Mouse (Mus musculus) midbrain, embryonic 16.5 days (tissue): ENCODE measurements at regions not wholly inside any gene's neighbourhood (a gene's known extent, or its start where the extent isn't known, plus 50 kb on each side); places are given as distances from the start of the nearest gene placed in this dataset.

Source experiments
- ATAC-seq: fragments of 200-750 bp; cut with Nextera tagmentation; 2 replicates; pipeline ENCODE4 v1.8.0; 2017; ENCODE audit warnings: moderate TSS enrichment
- H3K27ac ChIP-seq: fragments of 300-500 bp; sonication (generic); 2 replicates; pipeline ENCODE4 v1.5.1; 2014; ENCODE audit warnings: mild to moderate bottlenecking, low read length, mixed read lengths
- H3K27me3 ChIP-seq: fragments of 300-500 bp; sonication (generic); 2 replicates; pipeline ENCODE4 v1.6.1; 2014; ENCODE audit warnings: low read depth, low read length, mixed read lengths; ENCODE audit not compliant: control insufficient read depth, insufficient read depth
- H3K36me3 ChIP-seq: fragments of 300-500 bp; sonication (generic); 2 replicates; pipeline ENCODE4 v1.6.1; 2014; ENCODE audit warnings: mild to moderate bottlenecking, low read length, moderate library complexity, mixed read lengths; ENCODE audit not compliant: control insufficient read depth, insufficient read depth
- H3K4me1 ChIP-seq: fragments of 300-500 bp; sonication (generic); 2 replicates; pipeline ENCODE4 v1.6.1; 2014; ENCODE audit warnings: mild to moderate bottlenecking, low read length, mixed read lengths; ENCODE audit not compliant: control insufficient read depth, insufficient read depth
- H3K4me2 ChIP-seq: fragments of 300-500 bp; sonication (generic); 2 replicates; pipeline ENCODE4 v1.6.1; 2014; ENCODE audit warnings: mild to moderate bottlenecking, low read length, mixed read lengths
- H3K4me3 ChIP-seq: fragments of 300-500 bp; sonication (generic); 2 replicates; pipeline ENCODE4 v1.5.1; 2014; ENCODE audit warnings: low read depth, mild to moderate bottlenecking, low read length, moderate library complexity, mixed read lengths
- H3K9ac ChIP-seq: fragments of 300-500 bp; sonication (generic); 2 replicates; pipeline ENCODE4 v1.6.1; 2014; ENCODE audit warnings: low read depth, low read length, mixed read lengths
- H3K9me3 ChIP-seq: fragments of 300-500 bp; sonication (generic); replicated peaks from 2 replicates; pipeline ENCODE4 v1.6.1; 2014; ENCODE audit warnings: mild to moderate bottlenecking, low read length, mixed read lengths; ENCODE audit not compliant: control insufficient read depth, poor library complexity, severe bottlenecking
- WGBS: fragments of 180-500 bp; shearing (Covaris S2); extraction: QIAGEN DNeasy Blood & Tissue Kit; methylation state at CpG from one replicate; pipeline ENCODE4 v1.1.7; 2014; 5-methylcytosine and 5-hydroxymethylcytosine counted together

GRCm38 (mm10) chr14:89405011-89405712, 934.0 kb upstream of the Pcdh20 start:
- Histone ChIP-seq H3K27me3 (no peaks in the 10 kb centered on the region), H3K4me2 (no peak overlapping the region), H3K9me3 (no peaks in the 10 kb centered on the region), H3K36me3 (no peaks in the 10 kb centered on the region), H3K4me1 (no peaks in the 10 kb centered on the region), H3K9ac (no peak overlapping the region), H3K27ac (no peak overlapping the region), H3K4me3 (no peak overlapping the region)
- 58% methylated on average over 3 of the region's 3 CpGs for WGBS
- ATAC-seq = no peak

- Histone ChIP-seq H3K4me2 (no peak overlapping the region), H3K27me3 (no peaks in the 10 kb centered on the region), H3K4me3 (no peak overlapping the region), H3K36me3 (no peaks in the 10 kb centered on the region), H3K9ac (no peak overlapping the region), H3K9me3 (no peaks in the 10 kb centered on the region), H3K4me1 (no peaks in the 10 kb centered on the region), H3K27ac (no peak overlapping the region)
- 24% methylated on average over 3 of the region's 3 CpGs for WGBS
- ATAC-seq = peak; percentile 58; the same call in 1 of the 2 replicates
These were observed 931.6 kb upstream of the Pcdh20 start for GRCm38 (mm10) chr14:89402568-89403339.

GRCm38 (mm10) chr14:89357050-89357749, 886.0 kb upstream of the Pcdh20 start:
- no peak overlapping the region for H3K4me2 ChIP-seq
- no peaks in the 10 kb centered on the region for H3K27me3 ChIP-seq
- H3K9me3 ChIP-seq = no peaks in the 10 kb centered on the region
- H3K36me3 ChIP-seq = no peaks in the 10 kb centered on the region
- 52% methylated on average over 5 of the region's 5 CpGs for WGBS
- H3K4me1 ChIP-seq = no peaks in the 10 kb centered on the region
- no peak overlapping the region for H3K27ac ChIP-seq
- ATAC-seq = no peak
- no peak overlapping the region for H3K4me3 ChIP-seq
- no peak overlapping the region for H3K9ac ChIP-seq

- no peak overlapping the region for H3K4me3 ChIP-seq
- ATAC-seq = no peak
- WGBS = 42% methylated on average over 4 of the region's 4 CpGs
These were observed 876.8 kb upstream of the Pcdh20 start for GRCm38 (mm10) chr14:89347972-89348371.

GRCm38 (mm10) chr14:89325116-89325515, 853.9 kb upstream of the Pcdh20 start:
- H3K9me3 ChIP-seq = 0 out of 2 replicates have a peak, but pooled peaks cover 4% of the 10 kb centered on the region
- ATAC-seq = no peak
- H3K4me2 ChIP-seq = no peak overlapping the region
- H3K36me3 ChIP-seq = no peaks in the 10 kb centered on the region
- no peak overlapping the region for H3K4me3 ChIP-seq
- H3K4me1 ChIP-seq = no peaks in the 10 kb centered on the region
- H3K27me3 ChIP-seq = no peaks in the 10 kb centered on the region
- H3K27ac ChIP-seq = no peak overlapping the region
- no peak overlapping the region for H3K9ac ChIP-seq

More at GRCm38 (mm10) chr14:89347972-89348371, 876.8 kb upstream of the Pcdh20 start:
- Histone ChIP-seq H3K9ac (no peak overlapping the region), H3K27me3 (no peaks in the 10 kb centered on the region), H3K27ac (no peak overlapping the region), H3K36me3 (no peaks in the 10 kb centered on the region), H3K4me1 (no peaks in the 10 kb centered on the region), H3K9me3 (no peaks in the 10 kb centered on the region), H3K4me2 (no peak overlapping the region)

GRCm38 (mm10) chr14:89308506-89308905, 837.3 kb upstream of the Pcdh20 start:
- Histone ChIP-seq H3K27me3 (no peaks in the 10 kb centered on the region), H3K4me3 (no peak overlapping the region), H3K4me2 (no peak overlapping the region), H3K9ac (no peak overlapping the region), H3K4me1 (no peaks in the 10 kb centered on the region), H3K27ac (no peak overlapping the region), H3K36me3 (no peaks in the 10 kb centered on the region), H3K9me3 (no peaks in the 10 kb centered on the region)
- ATAC-seq = no peak
- WGBS = 88% methylated on average over 1 of the region's 1 CpGs
